Mouse (Mus musculus): ENCODE data around the gene Slc25a29.

DNA sequence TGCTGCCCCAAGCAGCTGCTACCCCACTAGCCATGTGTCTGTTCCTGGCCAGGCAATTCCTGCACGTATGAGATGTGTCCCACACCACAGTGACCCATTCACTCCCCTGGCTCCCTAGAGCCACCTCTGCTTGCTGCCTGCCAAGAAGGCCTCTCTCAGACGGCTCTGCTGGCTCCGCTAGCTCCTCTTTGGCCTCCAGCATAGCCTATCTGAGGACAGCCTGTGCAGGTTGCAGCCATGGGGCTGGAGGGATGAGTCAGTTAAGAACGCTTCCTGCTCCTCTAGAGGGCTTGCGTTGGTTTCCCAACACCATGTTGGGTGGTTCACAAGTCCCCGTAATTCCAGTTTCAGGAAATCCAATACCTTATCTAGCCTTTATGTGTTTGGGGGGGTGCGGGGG is 7.0 kb upstream of the Slc25a29 start:
- TF ChIP-seq CTCF (IDR thresholded peaks at IDR 0.05; ENCODE audit: low read depth) (no peak), EP300 (IDR thresholded peaks at IDR 0.05; ENCODE audit: low read depth) (no peak)
